Mouse (Mus musculus): ENCODE results near the gene Uchl1. TPM values are rescaled to one million over a fixed set of nuclear protein-coding genes. Genes with fewer than 3 reads are reported as not detected.

Uchl1 gene
- polyA plus RNA-seq, 1 experiment, result 2.2 TPM

- peaks cover 14% of the 10 kb centered on the region for H3K27me3 ChIP-seq (ENCODE audit: control insufficient read depth, insufficient read depth, insufficient read length)
- no peaks in the 10 kb centered on the region for H3K79me2 ChIP-seq (ENCODE audit: control insufficient read depth, insufficient read depth)
- no peak overlapping the region for H3K4me2 ChIP-seq (ENCODE audit: low read depth)
- H3ac ChIP-seq (ENCODE audit: control insufficient read depth, insufficient read length), result no peak overlapping the region
- no peak for TF ChIP-seq REST (IDR thresholded peaks at IDR 0.05; ENCODE audit: insufficient read depth, insufficient read length)
- no peak for TF ChIP-seq MAX (IDR thresholded peaks at IDR 0.05; ENCODE audit: low read depth)
- TF ChIP-seq TCF12 (IDR thresholded peaks at IDR 0.05; ENCODE audit: insufficient read depth, poor library complexity, severe bottlenecking), result no peak
- no peaks in the 10 kb centered on the region for H3K36me3 ChIP-seq (ENCODE audit: control insufficient read depth, insufficient read depth)
- no peak overlapping the region for H3K4me3 ChIP-seq
These were observed 3.3 kb downstream of the Uchl1 start for GRCm38 (mm10) chr5:66679222-66679621.

- TF ChIP-seq CEBPB (IDR thresholded peaks at IDR 0.05; ENCODE audit: insufficient read depth, poor library complexity, severe bottlenecking) (no peak), POLR2A (IDR thresholded peaks at IDR 0.05; ENCODE audit: insufficient read length, low read depth) (no peak), TCF12 (IDR thresholded peaks at IDR 0.05; ENCODE audit: insufficient read depth, poor library complexity, severe bottlenecking) (no peak), E2F4 (IDR thresholded peaks at IDR 0.05; ENCODE audit: insufficient read depth) (no peak), POLR2AphosphoS2 (IDR thresholded peaks at IDR 0.05; ENCODE audit: insufficient read length, low read depth) (no peak), USF1 (IDR thresholded peaks at IDR 0.05; ENCODE audit: low read depth) (no peak)
- H3ac ChIP-seq (ENCODE audit: control insufficient read depth, insufficient read length), result no peak overlapping the region
- H3K79me2 ChIP-seq (ENCODE audit: control insufficient read depth, insufficient read depth), result no peaks in the 10 kb centered on the region
- no peaks in the 10 kb centered on the region for H3K36me3 ChIP-seq (ENCODE audit: control insufficient read depth, insufficient read depth)
- no peak overlapping the region for H3K4me3 ChIP-seq
- no peaks in the 10 kb centered on the region for H3K27me3 ChIP-seq (ENCODE audit: control insufficient read depth, insufficient read depth, insufficient read length)
- no peak overlapping the region for H3K4me2 ChIP-seq (ENCODE audit: low read depth)
These were observed 10.0 kb downstream of the Uchl1 start for GRCm38 (mm10) chr5:66685930-66686329.

DNA sequence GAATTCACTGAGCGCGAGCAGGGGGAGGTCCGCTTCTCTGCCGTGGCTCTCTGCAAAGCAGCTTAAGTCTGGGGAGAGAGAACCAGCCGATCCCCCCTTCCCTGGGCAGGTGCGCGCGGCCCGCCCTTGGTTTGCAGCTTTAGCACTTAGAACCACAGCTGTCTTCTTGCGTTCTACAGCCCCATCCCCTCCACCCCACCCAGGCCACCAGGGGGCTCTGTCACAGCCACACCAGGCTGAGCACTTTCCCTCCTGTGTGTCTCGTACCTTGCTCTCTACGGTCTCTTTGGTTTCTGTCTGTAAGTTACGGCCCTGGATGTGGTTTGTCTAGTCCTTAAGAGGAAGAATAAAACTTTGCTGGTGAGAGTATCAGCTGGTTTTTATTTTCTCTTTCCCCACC, 11.0 kb downstream of the Uchl1 start:
- H3ac ChIP-seq (ENCODE audit: control insufficient read depth, insufficient read length), result no peak overlapping the region
- H3K36me3 ChIP-seq (ENCODE audit: control insufficient read depth, insufficient read depth), result no peaks in the 10 kb centered on the region
- no peak for TF ChIP-seq TCF12 (IDR thresholded peaks at IDR 0.05; ENCODE audit: insufficient read depth, poor library complexity, severe bottlenecking)
- TF ChIP-seq POLR2AphosphoS2 (IDR thresholded peaks at IDR 0.05; ENCODE audit: insufficient read length, low read depth), result no peak
- TF ChIP-seq SRF (IDR thresholded peaks at IDR 0.05; ENCODE audit: control insufficient read depth, insufficient read length, low read depth), result no peak
- no peak for TF ChIP-seq POLR2A (IDR thresholded peaks at IDR 0.05; ENCODE audit: insufficient read length, low read depth)
- no peak for TF ChIP-seq CEBPB (IDR thresholded peaks at IDR 0.05; ENCODE audit: insufficient read depth, poor library complexity, severe bottlenecking)
- no peak for TF ChIP-seq MAX (IDR thresholded peaks at IDR 0.05; ENCODE audit: low read depth)
- TF ChIP-seq USF1 (IDR thresholded peaks at IDR 0.05; ENCODE audit: low read depth), result no peak
- TF ChIP-seq MYOD1 (IDR thresholded peaks at IDR 0.05; ENCODE audit: control insufficient read depth in 1 of 3, insufficient read length in 2 of 3, low read depth in 2 of 3), result no peak
- TF ChIP-seq MYOG (IDR thresholded peaks at IDR 0.05; ENCODE audit: control insufficient read depth in 1 of 3, insufficient read depth in 1 of 3, insufficient read length in 2 of 3, low read depth in 2 of 3), result no peak
- no peak for TF ChIP-seq TCF3 (IDR thresholded peaks at IDR 0.05; ENCODE audit: insufficient read length, low read depth)
- TF ChIP-seq REST (IDR thresholded peaks at IDR 0.05; ENCODE audit: insufficient read depth, insufficient read length), result no peak
- no peak for TF ChIP-seq E2F4 (IDR thresholded peaks at IDR 0.05; ENCODE audit: insufficient read depth)
- no peak overlapping the region for H3K4me3 ChIP-seq
- no peak overlapping the region for H3K4me2 ChIP-seq (ENCODE audit: low read depth)
- no peaks in the 10 kb centered on the region for H3K79me2 ChIP-seq (ENCODE audit: control insufficient read depth, insufficient read depth)
- H3K27me3 ChIP-seq (ENCODE audit: control insufficient read depth, insufficient read depth, insufficient read length), result no peaks in the 10 kb centered on the region

- TF ChIP-seq TCF12 (IDR thresholded peaks at IDR 0.05; ENCODE audit: insufficient read depth, poor library complexity, severe bottlenecking) (no peak), CEBPB (IDR thresholded peaks at IDR 0.05; ENCODE audit: insufficient read depth, poor library complexity, severe bottlenecking) (no peak), MYOD1 (IDR thresholded peaks at IDR 0.05; ENCODE audit: control insufficient read depth in 1 of 3, insufficient read length in 2 of 3, low read depth in 2 of 3) (no peak), MYOG (IDR thresholded peaks at IDR 0.05; ENCODE audit: control insufficient read depth in 1 of 3, insufficient read depth in 1 of 3, insufficient read length in 2 of 3, low read depth in 2 of 3) (no peak), POLR2A (IDR thresholded peaks at IDR 0.05; ENCODE audit: insufficient read length, low read depth) (no peak), USF1 (IDR thresholded peaks at IDR 0.05; ENCODE audit: low read depth) (no peak), SRF (IDR thresholded peaks at IDR 0.05; ENCODE audit: control insufficient read depth, insufficient read length, low read depth) (no peak), TCF3 (IDR thresholded peaks at IDR 0.05; ENCODE audit: insufficient read length, low read depth) (no peak), E2F4 (IDR thresholded peaks at IDR 0.05; ENCODE audit: insufficient read depth) (no peak), REST (IDR thresholded peaks at IDR 0.05; ENCODE audit: insufficient read depth, insufficient read length) (no peak), POLR2AphosphoS2 (IDR thresholded peaks at IDR 0.05; ENCODE audit: insufficient read length, low read depth) (no peak), MAX (IDR thresholded peaks at IDR 0.05; ENCODE audit: low read depth) (no peak)
- Histone ChIP-seq H3ac (ENCODE audit: control insufficient read depth, insufficient read length) (no peak overlapping the region), H3K36me3 (ENCODE audit: control insufficient read depth, insufficient read depth) (no peaks in the 10 kb centered on the region), H3K4me3 (no peak overlapping the region), H3K79me2 (ENCODE audit: control insufficient read depth, insufficient read depth) (no peaks in the 10 kb centered on the region), H3K4me2 (ENCODE audit: low read depth) (no peak overlapping the region), H3K27me3 (ENCODE audit: control insufficient read depth, insufficient read depth, insufficient read length) (no peaks in the 10 kb centered on the region)
These were observed 11.8 kb downstream of the Uchl1 start for GRCm38 (mm10) chr5:66687737-66688136.

GRCm38 (mm10) chr5:66688286-66688685, 12.4 kb downstream of the Uchl1 start:
- H3K4me3 ChIP-seq, result no peak overlapping the region
- no peak overlapping the region for H3ac ChIP-seq (ENCODE audit: control insufficient read depth, insufficient read length)
- no peaks in the 10 kb centered on the region for H3K36me3 ChIP-seq (ENCODE audit: control insufficient read depth, insufficient read depth)
- no peak overlapping the region for H3K4me2 ChIP-seq (ENCODE audit: low read depth)
- H3K27me3 ChIP-seq (ENCODE audit: control insufficient read depth, insufficient read depth, insufficient read length), result no peaks in the 10 kb centered on the region
- H3K79me2 ChIP-seq (ENCODE audit: control insufficient read depth, insufficient read depth), result no peaks in the 10 kb centered on the region
- TF ChIP-seq E2F4 (IDR thresholded peaks at IDR 0.05; ENCODE audit: insufficient read depth), result no peak
- no peak for TF ChIP-seq SRF (IDR thresholded peaks at IDR 0.05; ENCODE audit: control insufficient read depth, insufficient read length, low read depth)
- TF ChIP-seq TCF3 (IDR thresholded peaks at IDR 0.05; ENCODE audit: insufficient read length, low read depth), result no peak

Measured in myocyte (in vitro differentiated cells).